In genomic region chr8:94343290-94343689, GRCm38 (mm10) we compare ENCODE assay signal across 8 mouse cellular contexts. TPM values are rescaled to one million over a fixed set of nuclear protein-coding genes. Genes with fewer than 3 reads are reported as not detected.
A peak's percentile ranks its signal among the peaks of the same experiment; 100 is the strongest.
DNase-seq lines count a peak whose midpoint lies in the region; ATAC-seq and TF ChIP-seq lines count a peak whose summit lies in the region.

No protein-coding gene starts in this region.

- H3K9ac ChIP-seq in hindbrain, embryonic 11.5 days (ENCODE audit: low read depth, low read length): no peak overlapping the region
- no peak overlapping the region for H3K9ac ChIP-seq in hindbrain, embryonic 13.5 days
- H3K9ac ChIP-seq in hindbrain, embryonic 14.5 days: no peak overlapping the region

- no peak overlapping the region for H3K4me2 ChIP-seq in hindbrain, embryonic 11.5 days (replicated peaks; ENCODE audit: low read depth, low read length)
- H3K4me2 ChIP-seq in hindbrain, embryonic 13.5 days: no peak overlapping the region
- H3K4me2 ChIP-seq in hindbrain, embryonic 14.5 days (replicated peaks): no peak overlapping the region

- no peak for ATAC-seq in hindbrain, embryonic 11.5 days (ENCODE audit: low FRiP score)
- no peak for ATAC-seq in hindbrain, embryonic 13.5 days (ENCODE audit: low FRiP score)
- ATAC-seq in erythroblast, adult 5-6 weeks (replicated peaks; ENCODE audit: low FRiP score, poor library complexity, severe bottlenecking): peak; percentile 40; the same call in 1 of the 2 replicates
- ATAC-seq in hindbrain, embryonic 14.5 days (ENCODE audit: low FRiP score): no peak

- no peak overlapping the region for H3K4me3 ChIP-seq in hindbrain, embryonic 11.5 days (ENCODE audit: low read depth, low read length)
- H3K4me3 ChIP-seq in hindbrain, embryonic 13.5 days: no peak overlapping the region
- no peak overlapping the region for H3K4me3 ChIP-seq in bone marrow, adult 2 months (replicated peaks; ENCODE audit: control insufficient read depth, low read depth, low read length)
- H3K4me3 ChIP-seq in hindbrain, embryonic 14.5 days (replicated peaks; ENCODE audit: low read length): no peak overlapping the region

- no peaks in the 10 kb centered on the region for H3K27me3 ChIP-seq in hindbrain, embryonic 11.5 days (ENCODE audit: control insufficient read depth, insufficient read depth, low read length)
- no peaks in the 10 kb centered on the region for H3K27me3 ChIP-seq in hindbrain, embryonic 13.5 days
- H3K27me3 ChIP-seq in hindbrain, embryonic 14.5 days (ENCODE audit: control insufficient read depth, insufficient read depth, low read length): no peaks in the 10 kb centered on the region

- 16% methylated on average over 6 of the region's 6 CpGs for WGBS in hindbrain, embryonic 11.5 days
- WGBS in hindbrain, embryonic 13.5 days: 16% methylated on average over 6 of the region's 6 CpGs
- WGBS in bone marrow, adult 2 months: 4% methylated on average over 6 of the region's 6 CpGs
- WGBS in hindbrain, embryonic 14.5 days: 14% methylated on average over 6 of the region's 6 CpGs

- H3K4me1 ChIP-seq in hindbrain, embryonic 11.5 days (replicated peaks; ENCODE audit: control insufficient read depth, insufficient read depth, low read length): no peaks in the 10 kb centered on the region
- H3K4me1 ChIP-seq in hindbrain, embryonic 13.5 days (replicated peaks): no peaks in the 10 kb centered on the region
- H3K4me1 ChIP-seq in bone marrow, adult 2 months (ENCODE audit: control insufficient read depth, insufficient read depth, low read length): peaks cover 7% of the 10 kb centered on the region
- no peaks in the 10 kb centered on the region for H3K4me1 ChIP-seq in hindbrain, embryonic 14.5 days (replicated peaks; ENCODE audit: control insufficient read depth, insufficient read depth, low read length)

- TF ChIP-seq POLR2A in bone marrow, adult 2 months (IDR thresholded peaks at IDR 0.05; ENCODE audit: borderline replicate concordance, control insufficient read depth, low read depth, low read length): no peak

- DNase-seq in hindbrain, embryonic 11.5 days (ENCODE audit: low spot score): peak; percentile 78
- DNase-seq in hindbrain, embryonic 14.5 days (ENCODE audit: low spot score): peak; percentile 81
- peak; percentile 82 to 84 for DNase-seq in left cerebral cortex, postnatal 10 days (ENCODE audit: extremely low spot score in 1 of 2, low spot score in 2 of 2)
- DNase-seq in natural killer cell, adult 2 months (ENCODE audit: low spot score in 2 of 2): peak; percentile 75 to 85
- DNase-seq in testis, postnatal 10 days (ENCODE audit: low spot score): peak; percentile 91

- no peaks in the 10 kb centered on the region for H3K36me3 ChIP-seq in hindbrain, embryonic 11.5 days (ENCODE audit: control insufficient read depth, insufficient read depth, low read length)
- H3K36me3 ChIP-seq in hindbrain, embryonic 13.5 days: no peaks in the 10 kb centered on the region
- H3K36me3 ChIP-seq in hindbrain, embryonic 14.5 days (replicated peaks; ENCODE audit: control insufficient read depth, insufficient read depth): no peaks in the 10 kb centered on the region

- intact Hi-C loops in left cerebral cortex, postnatal 10 days (cut with DNase I): loop anchor here (5.0 to 10.0 kb wide), 3 partner anchors 44 to 359 kb away; partner anchors contain the start of gene Herpud1

- no peak overlapping the region for H3K27ac ChIP-seq in hindbrain, embryonic 11.5 days (ENCODE audit: low read depth, low read length)
- H3K27ac ChIP-seq in hindbrain, embryonic 13.5 days: no peak overlapping the region
- no peak overlapping the region for H3K27ac ChIP-seq in bone marrow, adult 2 months (ENCODE audit: control insufficient read depth, insufficient read depth, low read depth, low read length, poor library complexity)
- no peak overlapping the region for H3K27ac ChIP-seq in hindbrain, embryonic 14.5 days

- TF ChIP-seq CTCF in bone marrow, adult 2 months (IDR thresholded peaks at IDR 0.05; ENCODE audit: control insufficient read depth, insufficient read depth, low read length): peak; percentile 53

- no peaks in the 10 kb centered on the region for H3K9me3 ChIP-seq in hindbrain, embryonic 11.5 days (ENCODE audit: control insufficient read depth, low read length)
- H3K9me3 ChIP-seq in hindbrain, embryonic 13.5 days: no peaks in the 10 kb centered on the region
- H3K9me3 ChIP-seq in hindbrain, embryonic 14.5 days (ENCODE audit: control insufficient read depth, low read length): no peaks in the 10 kb centered on the region

RNA-seq across cellular contexts. Expression of gene Slc12a3, which starts 14.3 kb away (rescaled TPM):
- 0.06 TPM in 1 of 2 replicates, not detected in the other for polyA plus RNA-seq in hindbrain, embryonic 11.5 days (2014; fragmentation: Nextera tagmentation; extraction: Ambion mirVana)
- 0.14 and 0.19 TPM in 2 replicates for polyA plus RNA-seq in hindbrain, embryonic 13.5 days (2015; fragmentation: Nextera tagmentation; extraction: Ambion mirVana)
- polyA plus RNA-seq in bone marrow, adult 2 months (2011; ENCODE audit: insufficient read depth, insufficient read length, low replicate concordance, missing spikeins): 4.4 and 11.8 TPM in 2 replicates
- 2.5 TPM in 1 of 2 replicates, not detected in the other for total RNA-seq in erythroblast, adult 5-6 weeks (2015; ENCODE audit: low replicate concordance)
- total RNA-seq in erythroblast, adult 5-6 weeks (2017; ENCODE audit: low replicate concordance): 0.34 TPM in 1 of 2 replicates, not detected in the other
- polyA plus RNA-seq in hindbrain, embryonic 14.5 days (2014; fragmentation: Nextera tagmentation; extraction: Ambion mirVana): 0.07 TPM in 1 of 2 replicates, not detected in the other
- under 1 TPM; 0.30 to 0.62 TPM for total RNA-seq in left cerebral cortex, postnatal 10 days (2021)

RNA-seq across cellular contexts. Expression of gene Herpud1, which starts 42.9 kb away (rescaled TPM):
- polyA plus RNA-seq in hindbrain, embryonic 11.5 days (2014; fragmentation: Nextera tagmentation; extraction: Ambion mirVana): 60.8 and 61.0 TPM in 2 replicates
- polyA plus RNA-seq in hindbrain, embryonic 13.5 days (2015; fragmentation: Nextera tagmentation; extraction: Ambion mirVana): 55.8 and 59.3 TPM in 2 replicates
- polyA plus RNA-seq in bone marrow, adult 2 months (2011; ENCODE audit: insufficient read depth, insufficient read length, low replicate concordance, missing spikeins): 69.2 and 70.5 TPM in 2 replicates
- 52.1 and 56.6 TPM in 2 replicates for total RNA-seq in erythroblast, adult 5-6 weeks (2015; ENCODE audit: low replicate concordance)
- 60.9 and 70.5 TPM in 2 replicates for total RNA-seq in erythroblast, adult 5-6 weeks (2017; ENCODE audit: low replicate concordance)
- 66.6 and 79.8 TPM in 2 replicates for polyA plus RNA-seq in hindbrain, embryonic 14.5 days (2014; fragmentation: Nextera tagmentation; extraction: Ambion mirVana)
- total RNA-seq in left cerebral cortex, postnatal 10 days (2021): 10 to 100 TPM; 41.5 to 44.3 TPM
